Mouse (Mus musculus): ENCODE data around the gene Snx29. TPM values are rescaled to one million over a fixed set of nuclear protein-coding genes. Genes with fewer than 3 reads are reported as not detected.

The Snx29 gene
- total and polyA plus RNA-seq, 2 experiments from 2014 or later: 7.0 to 22.8 TPM

DNA sequence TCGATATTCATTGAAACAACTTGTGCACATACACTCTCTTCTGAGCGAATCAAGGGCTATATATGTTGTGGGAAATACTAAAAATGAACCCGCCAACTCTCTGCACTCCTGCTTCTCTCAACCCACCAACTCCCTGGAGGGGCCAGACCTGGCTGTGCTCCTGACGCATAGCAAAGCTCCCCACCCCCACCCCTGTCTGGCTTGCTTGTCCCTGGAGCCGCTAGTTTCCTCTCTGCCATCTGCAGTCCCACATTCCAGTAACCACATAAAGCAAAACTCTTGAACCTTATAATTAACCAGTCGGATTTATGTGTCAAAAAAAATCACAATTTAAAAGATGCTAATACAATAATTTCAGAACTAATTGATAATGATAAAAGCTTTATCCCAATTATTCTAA, 320.9 kb downstream of the Snx29 start:
- H3K27me3 ChIP-seq (ENCODE audit: insufficient read depth, low read length): no peaks in the 10 kb centered on the region
- no peak for TF ChIP-seq CTCF (IDR thresholded peaks at IDR 0.05)
- WGBS: 63% methylated on average over 6 of the region's 6 CpGs
- no peak overlapping the region for H3K9ac ChIP-seq (replicated peaks; ENCODE audit: low read length, poor library complexity, severe bottlenecking)
- ATAC-seq (ENCODE audit: low FRiP score) (no peak), DNase-seq (ENCODE audit: low spot score) (no peak)
- no peaks in the 10 kb centered on the region for H3K9me3 ChIP-seq (ENCODE audit: low read length)
- H3K4me3 ChIP-seq (ENCODE audit: low read depth, low read length): no peak overlapping the region
- no peak overlapping the region for H3K27ac ChIP-seq (ENCODE audit: low read depth, low read length)
- H3K4me1 ChIP-seq (ENCODE audit: insufficient read depth, low read length): peaks cover 3% of the 10 kb centered on the region; the same call in 1 of the 2 replicates
- no peak overlapping the region for H3K4me2 ChIP-seq (ENCODE audit: low read depth, low read length, poor library complexity, severe bottlenecking)
- H3K36me3 ChIP-seq (ENCODE audit: insufficient read depth, low read length): no peaks in the 10 kb centered on the region

DNA sequence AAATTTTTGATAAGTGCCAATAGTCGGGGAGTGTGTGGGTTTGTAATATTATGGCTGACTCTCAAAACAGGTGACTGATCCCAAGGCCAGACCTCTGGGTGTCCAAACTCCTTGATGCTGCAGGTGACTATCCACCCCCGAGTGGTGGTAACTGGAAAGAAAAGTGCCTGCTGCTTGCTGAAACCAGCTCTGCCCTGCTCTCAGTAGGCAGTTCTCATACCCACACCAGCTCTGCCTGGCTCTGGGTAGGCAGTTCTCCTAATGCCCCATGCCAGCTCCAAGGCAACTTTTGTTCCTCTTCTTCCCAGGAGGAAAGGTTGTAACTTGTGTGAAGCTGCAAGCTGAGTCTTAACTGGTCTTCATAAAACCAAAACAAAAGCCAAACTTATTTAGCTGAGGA, 321.7 kb downstream of the Snx29 start:
- H3K4me2 ChIP-seq (ENCODE audit: low read depth, low read length, poor library complexity, severe bottlenecking): no peak overlapping the region
- ATAC-seq (ENCODE audit: low FRiP score) (no peak), DNase-seq (ENCODE audit: low spot score) (no peak)
- TF ChIP-seq CTCF (IDR thresholded peaks at IDR 0.05): no peak
- H3K4me3 ChIP-seq (ENCODE audit: low read depth, low read length): no peak overlapping the region
- no peak overlapping the region for H3K27ac ChIP-seq (ENCODE audit: low read depth, low read length)
- no peaks in the 10 kb centered on the region for H3K9me3 ChIP-seq (ENCODE audit: low read length)
- WGBS: 72% methylated on average over 2 of the region's 2 CpGs
- H3K4me1 ChIP-seq (ENCODE audit: insufficient read depth, low read length): peaks cover 3% of the 10 kb centered on the region; the same call in 1 of the 2 replicates
- no peaks in the 10 kb centered on the region for H3K27me3 ChIP-seq (ENCODE audit: insufficient read depth, low read length)
- no peak overlapping the region for H3K9ac ChIP-seq (replicated peaks; ENCODE audit: low read length, poor library complexity, severe bottlenecking)
- no peaks in the 10 kb centered on the region for H3K36me3 ChIP-seq (ENCODE audit: insufficient read depth, low read length)

DNA sequence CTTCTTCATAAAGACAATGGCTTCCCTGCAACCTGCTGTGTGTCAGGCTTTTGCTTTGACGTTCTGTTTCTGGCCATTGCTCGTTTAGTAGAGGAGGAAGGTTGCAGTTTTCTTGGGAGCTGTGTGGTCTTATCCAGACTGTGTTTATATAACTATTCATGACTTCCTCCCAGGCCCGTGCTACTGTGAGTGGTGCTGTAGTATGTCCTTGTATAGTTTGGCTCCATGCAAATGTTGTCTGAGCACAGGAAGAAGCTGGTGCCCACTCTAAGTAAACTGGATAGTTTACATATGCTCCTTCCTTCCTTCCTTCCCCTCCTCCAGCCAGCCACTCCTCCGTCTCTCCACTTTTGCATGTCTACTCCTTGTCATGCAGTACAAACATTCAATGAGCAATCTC, 323.0 kb downstream of the Snx29 start:
- 42% methylated on average over 4 of the region's 4 CpGs for WGBS
- no peak overlapping the region for H3K9ac ChIP-seq (replicated peaks; ENCODE audit: low read length, poor library complexity, severe bottlenecking)
- H3K27ac ChIP-seq (ENCODE audit: low read depth, low read length): no peak overlapping the region
- TF ChIP-seq CTCF (IDR thresholded peaks at IDR 0.05): no peak
- no peak overlapping the region for H3K4me2 ChIP-seq (ENCODE audit: low read depth, low read length, poor library complexity, severe bottlenecking)
- H3K4me1 ChIP-seq (ENCODE audit: insufficient read depth, low read length): peaks cover 3% of the 10 kb centered on the region; the same call in 1 of the 2 replicates
- no peak overlapping the region for H3K4me3 ChIP-seq (ENCODE audit: low read depth, low read length)
- no peaks in the 10 kb centered on the region for H3K36me3 ChIP-seq (ENCODE audit: insufficient read depth, low read length)
- H3K9me3 ChIP-seq (ENCODE audit: low read length): no peaks in the 10 kb centered on the region
- DNase-seq (ENCODE audit: low spot score) (no peak), ATAC-seq (ENCODE audit: low FRiP score) (no peak)
- H3K27me3 ChIP-seq (ENCODE audit: insufficient read depth, low read length): no peaks in the 10 kb centered on the region

DNA sequence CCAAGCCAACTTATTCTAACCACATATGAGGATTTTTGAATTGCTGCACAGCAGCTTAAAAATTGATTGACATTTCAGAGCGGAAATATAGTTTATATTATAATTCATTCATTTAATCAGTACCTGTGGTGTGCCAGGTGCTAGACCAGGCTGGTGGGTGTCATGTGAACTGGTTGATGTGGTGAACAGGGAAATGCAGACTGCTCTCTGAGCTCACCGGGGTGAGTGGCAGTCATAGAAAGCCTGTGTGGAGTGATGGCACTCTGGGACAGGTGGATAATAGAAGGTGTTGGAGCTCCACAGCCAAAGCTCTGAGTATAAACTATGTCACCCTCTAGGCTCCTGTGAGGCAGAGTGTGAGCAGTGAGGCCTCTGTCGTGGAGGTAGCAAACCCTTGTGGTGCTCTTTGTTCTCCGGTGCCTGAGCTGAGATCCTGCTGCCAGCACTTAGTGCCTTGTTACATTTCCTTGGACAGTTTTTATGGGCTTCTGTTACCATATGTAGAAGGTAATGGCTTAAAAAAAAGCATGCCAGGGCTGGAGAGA, 324.1 kb downstream of the Snx29 start:
- no peak for TF ChIP-seq CTCF (IDR thresholded peaks at IDR 0.05)
- peaks cover 3% of the 10 kb centered on the region; the same call in 1 of the 2 replicates for H3K4me1 ChIP-seq (ENCODE audit: insufficient read depth, low read length)
- H3K36me3 ChIP-seq (ENCODE audit: insufficient read depth, low read length): no peaks in the 10 kb centered on the region
- no peak overlapping the region for H3K9ac ChIP-seq (replicated peaks; ENCODE audit: low read length, poor library complexity, severe bottlenecking)
- DNase-seq (ENCODE audit: low spot score) (no peak), ATAC-seq (ENCODE audit: low FRiP score) (no peak)
- H3K27me3 ChIP-seq (ENCODE audit: insufficient read depth, low read length): no peaks in the 10 kb centered on the region
- no peak overlapping the region for H3K4me3 ChIP-seq (ENCODE audit: low read depth, low read length)
- H3K27ac ChIP-seq (ENCODE audit: low read depth, low read length): peak overlapping the region; percentile 43; the same call in 1 of the 2 replicates
- H3K4me2 ChIP-seq (ENCODE audit: low read depth, low read length, poor library complexity, severe bottlenecking): no peak overlapping the region
- no peaks in the 10 kb centered on the region for H3K9me3 ChIP-seq (ENCODE audit: low read length)
- 60% methylated on average over 4 of the region's 4 CpGs for WGBS

GRCm38 (mm10) chr16:11648169-11648688, 325.5 kb downstream of the Snx29 start:
- H3K4me1 ChIP-seq (ENCODE audit: insufficient read depth, low read length): peaks cover 3% of the 10 kb centered on the region; the same call in 1 of the 2 replicates
- ATAC-seq (ENCODE audit: low FRiP score): no peak
- H3K9ac ChIP-seq (replicated peaks; ENCODE audit: low read length, poor library complexity, severe bottlenecking): no peak overlapping the region
- no peak overlapping the region for H3K27ac ChIP-seq (ENCODE audit: low read depth, low read length)
- no peak overlapping the region for H3K4me2 ChIP-seq (ENCODE audit: low read depth, low read length, poor library complexity, severe bottlenecking)
- no peak for DNase-seq (ENCODE audit: low spot score)
- TF ChIP-seq CTCF (IDR thresholded peaks at IDR 0.05): no peak
- H3K36me3 ChIP-seq (ENCODE audit: insufficient read depth, low read length): no peaks in the 10 kb centered on the region
- H3K27me3 ChIP-seq (ENCODE audit: insufficient read depth, low read length): no peaks in the 10 kb centered on the region
- H3K4me3 ChIP-seq (ENCODE audit: low read depth, low read length): no peak overlapping the region
- WGBS: 82% methylated on average over 1 of the region's 1 CpGs
- H3K9me3 ChIP-seq (ENCODE audit: low read length): no peaks in the 10 kb centered on the region

DNA sequence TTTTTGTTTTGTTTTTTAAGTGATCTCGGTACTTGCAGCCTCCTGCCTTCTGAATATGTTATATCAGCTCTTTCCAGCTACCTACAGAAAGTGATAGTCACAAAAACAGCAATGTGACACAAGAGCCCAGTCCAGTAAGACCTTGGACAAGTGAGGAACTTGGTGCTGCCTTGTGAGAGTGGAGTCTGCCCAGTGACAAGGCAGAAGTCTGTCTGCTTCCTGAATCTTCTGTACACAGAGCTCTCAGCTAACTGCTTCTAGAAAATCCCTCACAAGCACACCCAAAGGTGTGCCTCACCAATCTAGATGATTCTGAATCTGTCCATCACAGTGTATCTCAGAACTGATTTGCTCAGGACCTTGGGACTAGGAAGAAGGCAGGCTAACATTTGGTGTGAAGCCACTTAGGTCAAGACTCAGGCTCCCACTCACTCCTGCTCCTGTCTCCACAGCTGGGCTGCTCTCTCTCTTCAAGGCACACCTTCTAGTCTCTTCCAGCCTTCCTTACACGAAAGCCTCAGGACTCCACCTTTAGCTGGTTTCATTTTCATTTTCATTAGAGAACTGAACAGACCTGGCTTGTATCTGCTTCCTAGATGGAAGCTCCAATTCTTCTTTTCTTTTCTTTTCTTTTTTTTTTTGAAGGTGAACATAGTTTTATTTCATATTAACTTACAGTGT, 330.1 kb downstream of the Snx29 start:
- no peaks in the 10 kb centered on the region for H3K9me3 ChIP-seq (ENCODE audit: low read length)

More for the DNA sequence above, 330.1 kb downstream of the Snx29 start:
- Histone ChIP-seq H3K27me3 (ENCODE audit: insufficient read depth, low read length) (no peaks in the 10 kb centered on the region), H3K4me3 (ENCODE audit: low read depth, low read length) (no peak overlapping the region), H3K4me1 (ENCODE audit: insufficient read depth, low read length) (no peaks in the 10 kb centered on the region), H3K36me3 (ENCODE audit: insufficient read depth, low read length) (no peaks in the 10 kb centered on the region), H3K9ac (replicated peaks; ENCODE audit: low read length, poor library complexity, severe bottlenecking) (no peak overlapping the region), H3K4me2 (ENCODE audit: low read depth, low read length, poor library complexity, severe bottlenecking) (no peak overlapping the region), H3K27ac (ENCODE audit: low read depth, low read length) (no peak overlapping the region)
- 86% methylated on average over 2 of the region's 2 CpGs for WGBS
- DNase-seq (ENCODE audit: low spot score) (no peak), ATAC-seq (ENCODE audit: low FRiP score) (no peak)
- TF ChIP-seq CTCF (IDR thresholded peaks at IDR 0.05): no peak
